Mouse (Mus musculus) right cerebral cortex, postnatal 4 days (tissue): ENCODE measurements around the gene ccdc198.
"Not testable (repeated sequence)": the region's sequence is repeated elsewhere in the genome, so short reads cannot be mapped to it uniquely, and the experiment has no call there.

Source experiments
- DNase-seq: peaks from one replicate; pipeline ENCODE4 v3.0.0-alpha.2; 2022

Gene ccdc198

GRCm38 (mm10) chr14:49245126-49245714 lies at the start of gene ccdc198:
ccdc198 (minus strand) TSS chr14:49245474.
- no peak for DNase-seq

- DNase-seq, result no peak
Measured at GRCm38 (mm10) chr14:49293802-49294449, 48.7 kb upstream of the ccdc198 start.

GRCm38 (mm10) chr14:49290029-49290745 lies 44.9 kb upstream of the ccdc198 start:
- DNase-seq, result no peak

GRCm38 (mm10) chr14:49283784-49284655 lies 38.7 kb upstream of the ccdc198 start:
- DNase-seq, result no peak

GRCm38 (mm10) chr14:49278880-49279279 lies 33.6 kb upstream of the ccdc198 start:
- no peak for DNase-seq

- not testable (repeated sequence) for DNase-seq
Measured at GRCm38 (mm10) chr14:49278479-49278878, 33.2 kb upstream of the ccdc198 start.

GRCm38 (mm10) chr14:49277642-49278041 lies 32.4 kb upstream of the ccdc198 start:
- no peak for DNase-seq

- DNase-seq, result no peak
Measured at GRCm38 (mm10) chr14:49275376-49275775, 30.1 kb upstream of the ccdc198 start.

GRCm38 (mm10) chr14:49265286-49266002 lies 20.2 kb upstream of the ccdc198 start:
- DNase-seq, result no peak

GRCm38 (mm10) chr14:49241522-49241921 lies 3.8 kb downstream of the ccdc198 start:
- DNase-seq, result no peak

GRCm38 (mm10) chr14:49238206-49238605 lies 7.1 kb downstream of the ccdc198 start:
- DNase-seq, result peak; percentile 70

GRCm38 (mm10) chr14:49234788-49235515 lies 10.3 kb downstream of the ccdc198 start:
- DNase-seq, result peak; percentile 30

GRCm38 (mm10) chr14:49231845-49232244 lies 13.4 kb downstream of the ccdc198 start:
- DNase-seq, result no peak

GRCm38 (mm10) chr14:49226986-49227385 lies 18.3 kb downstream of the ccdc198 start:
- DNase-seq, result no peak

GRCm38 (mm10) chr14:49226471-49226870 lies 18.8 kb downstream of the ccdc198 start:
- DNase-seq, result no peak

- DNase-seq, result no peak
Measured at GRCm38 (mm10) chr14:49221771-49222170, 23.5 kb downstream of the ccdc198 start.

- not testable (repeated sequence) for DNase-seq
Measured at GRCm38 (mm10) chr14:49219466-49220022, 25.7 kb downstream of the ccdc198 start.

GRCm38 (mm10) chr14:49218677-49219076 lies 26.6 kb downstream of the ccdc198 start:
- DNase-seq, result no peak

GRCm38 (mm10) chr14:49210215-49210614 lies 35.1 kb downstream of the ccdc198 start:
- not testable (repeated sequence) for DNase-seq

- DNase-seq, result no peak
Measured at GRCm38 (mm10) chr14:49201073-49201778, 44.0 kb downstream of the ccdc198 start.
